Mouse (Mus musculus): ENCODE measurements around the gene Smim14. TPM values are rescaled to one million over a fixed set of nuclear protein-coding genes. Genes with fewer than 3 reads are reported as not detected.

The Smim14 gene
- polyA plus RNA-seq, 1 experiment from 2014 or later = 141 TPM

DNA sequence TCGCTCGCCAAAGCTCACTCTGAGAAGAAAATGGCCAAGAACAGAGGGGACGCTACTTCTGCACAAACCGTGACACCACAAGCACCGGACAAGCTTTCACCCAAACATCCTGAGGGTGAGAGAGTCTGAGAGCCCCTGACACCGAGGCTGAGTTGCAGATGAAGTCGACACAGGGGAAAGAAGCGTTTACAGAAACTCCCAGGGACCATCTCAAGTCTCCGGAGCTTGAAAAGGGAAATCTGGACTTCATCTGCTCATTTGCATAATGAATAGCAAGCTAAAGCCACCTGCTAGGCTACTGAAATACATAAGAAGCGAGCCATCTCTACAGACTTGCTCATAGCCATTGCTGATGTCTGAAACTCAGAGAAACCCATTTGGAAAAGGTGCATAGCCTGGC, 117.8 kb downstream of the Smim14 start:
- 87% methylated on average over 10 of the region's 10 CpGs for WGBS
- no peak for ATAC-seq (replicated peaks; ENCODE audit: extremely low read depth, insufficient read depth, low FRiP score)
- Histone ChIP-seq H3K36me3 (ENCODE audit: control insufficient read depth, insufficient read depth) (peaks cover 45% of the 10 kb centered on the region), H3K4me2 (ENCODE audit: low read depth, low read length) (no peak overlapping the region), H3K9me3 (replicated peaks; ENCODE audit: control insufficient read depth, low read length) (no peaks in the 10 kb centered on the region), H3K4me1 (ENCODE audit: control insufficient read depth, insufficient read depth, low read length) (peaks cover 19% of the 10 kb centered on the region), H3K4me3 (ENCODE audit: low read length) (no peak overlapping the region), H3K27ac (ENCODE audit: low read length) (no peak overlapping the region), H3K9ac (ENCODE audit: low read length) (no peak overlapping the region), H3K27me3 (ENCODE audit: control insufficient read depth, insufficient read depth, low read length) (no peaks in the 10 kb centered on the region)

DNA sequence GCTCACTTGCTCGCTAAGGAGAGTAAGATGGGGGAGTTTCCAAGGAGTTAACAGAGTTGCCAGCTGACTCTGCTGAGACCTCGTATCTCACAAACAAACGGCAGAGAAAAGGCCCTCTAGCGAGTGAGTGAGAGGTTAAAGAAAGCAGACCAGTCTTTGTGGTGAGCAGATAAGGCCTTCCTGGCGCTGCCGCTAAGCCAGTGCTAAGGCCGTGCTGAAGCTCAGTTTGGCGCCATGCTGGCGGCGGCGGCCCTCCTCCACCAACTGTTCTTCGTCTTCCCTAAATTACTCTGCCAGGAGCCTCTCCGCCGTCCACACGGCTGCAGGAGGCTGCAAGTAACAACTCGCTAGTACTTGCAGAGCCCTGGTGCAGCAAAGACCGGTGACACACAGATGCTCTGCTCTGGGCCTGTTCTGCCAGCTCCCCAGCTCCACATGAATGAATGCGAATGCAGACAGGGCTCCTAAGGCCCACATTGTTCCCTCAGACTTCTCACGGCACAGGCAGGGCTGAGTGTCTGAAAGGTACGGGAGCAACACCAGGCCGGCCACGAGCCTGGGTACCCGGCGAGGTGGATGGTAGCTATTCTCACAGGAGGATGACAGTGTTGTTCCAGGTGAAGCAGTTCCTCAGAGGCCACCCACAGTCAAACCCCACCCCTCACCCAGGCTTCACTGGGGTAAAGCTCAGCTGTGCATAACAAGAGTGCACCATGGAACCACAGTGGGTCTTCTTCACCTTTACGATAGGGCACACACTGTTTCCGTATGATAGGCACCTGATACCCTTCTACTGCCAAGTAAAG, 121.1 kb downstream of the Smim14 start:
- 13% methylated on average over 26 of the region's 26 CpGs for WGBS
- peak overlapping the region; percentile 3 for H3K4me3 ChIP-seq (ENCODE audit: low read length)
- H3K36me3 ChIP-seq (ENCODE audit: control insufficient read depth, insufficient read depth) = peaks cover 23% of the 10 kb centered on the region
- no peaks in the 10 kb centered on the region for H3K27me3 ChIP-seq (ENCODE audit: control insufficient read depth, insufficient read depth, low read length)
- ATAC-seq (replicated peaks; ENCODE audit: extremely low read depth, insufficient read depth, low FRiP score) = peak; percentile 89
- peak overlapping the region; percentile 67 for H3K9ac ChIP-seq (ENCODE audit: low read length)
- H3K27ac ChIP-seq (ENCODE audit: low read length) = peak overlapping the region; percentile 93
- H3K4me1 ChIP-seq (ENCODE audit: control insufficient read depth, insufficient read depth, low read length) = peaks cover 21% of the 10 kb centered on the region
- H3K9me3 ChIP-seq (replicated peaks; ENCODE audit: control insufficient read depth, low read length) = no peaks in the 10 kb centered on the region
- H3K4me2 ChIP-seq (ENCODE audit: low read depth, low read length) = peak overlapping the region; percentile 54

DNA sequence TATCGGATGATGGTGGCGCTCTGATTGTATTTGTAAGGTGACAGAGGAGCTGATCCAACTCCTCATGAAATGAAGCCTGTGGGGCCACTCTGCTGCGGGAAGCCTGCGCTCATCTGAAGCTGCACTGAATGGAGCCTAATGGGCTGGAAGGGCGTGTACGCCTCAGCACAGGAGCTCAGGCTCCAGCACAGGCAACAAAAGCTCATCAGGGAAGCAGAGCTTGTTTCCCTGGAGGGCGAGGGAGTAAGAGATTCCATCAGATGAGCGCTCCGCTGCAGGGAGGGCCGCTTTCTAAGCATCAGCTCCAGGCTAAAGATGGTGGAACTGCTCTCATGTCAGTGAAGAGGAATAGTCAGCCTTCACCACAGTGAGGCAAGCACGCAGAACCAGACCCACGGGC, 129.0 kb downstream of the Smim14 start:
- 0 out of 2 replicates have a peak overlapping the region, but pooled peaks have one; percentile 5 for H3K9ac ChIP-seq (ENCODE audit: low read length)
- H3K9me3 ChIP-seq (replicated peaks; ENCODE audit: control insufficient read depth, low read length) = no peaks in the 10 kb centered on the region
- no peak for ATAC-seq (replicated peaks; ENCODE audit: extremely low read depth, insufficient read depth, low FRiP score)
- H3K4me2 ChIP-seq (ENCODE audit: low read depth, low read length) = no peak overlapping the region
- H3K27ac ChIP-seq (ENCODE audit: low read length) = no peak overlapping the region
- no peaks in the 10 kb centered on the region for H3K27me3 ChIP-seq (ENCODE audit: control insufficient read depth, insufficient read depth, low read length)
- WGBS = 70% methylated on average over 12 of the region's 12 CpGs
- no peaks in the 10 kb centered on the region for H3K4me1 ChIP-seq (ENCODE audit: control insufficient read depth, insufficient read depth, low read length)
- H3K36me3 ChIP-seq (ENCODE audit: control insufficient read depth, insufficient read depth) = peaks cover 23% of the 10 kb centered on the region
- H3K4me3 ChIP-seq (ENCODE audit: low read length) = no peak overlapping the region

DNA sequence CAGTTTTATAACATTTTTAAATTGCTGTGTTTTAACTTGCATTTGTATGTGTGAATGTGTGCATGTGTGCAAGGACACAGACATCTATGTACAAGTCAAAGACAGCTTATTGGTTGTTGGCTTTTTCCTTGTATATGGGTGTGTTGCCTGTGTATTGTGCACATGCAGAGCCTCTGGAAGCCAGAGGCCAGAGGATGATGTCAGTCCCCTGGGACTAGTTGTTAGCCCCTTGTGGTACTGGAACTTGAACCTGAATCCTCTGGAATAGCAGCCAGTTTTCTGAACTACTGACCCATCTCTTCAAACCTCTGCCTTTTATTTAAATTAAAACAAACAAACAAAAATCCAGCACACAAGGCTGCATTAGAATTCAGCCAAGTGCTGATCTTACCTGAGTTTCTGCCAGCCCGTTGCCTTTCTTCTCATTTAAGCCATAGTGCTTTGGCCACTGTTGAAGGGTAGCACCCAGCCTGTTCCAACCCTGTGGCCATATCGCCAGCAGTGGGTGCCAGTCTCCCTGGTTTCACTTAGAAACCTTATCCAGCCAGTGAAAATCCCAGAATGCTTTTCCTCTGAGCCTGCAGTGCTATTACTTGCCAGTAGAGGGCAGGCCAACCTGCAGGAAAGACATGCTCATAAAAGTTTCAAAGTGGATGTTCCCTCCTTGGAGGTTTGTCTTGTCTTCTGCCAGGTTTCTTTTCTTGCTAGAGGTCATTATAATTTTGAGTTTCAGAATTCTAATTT, 135.6 kb downstream of the Smim14 start:
- Histone ChIP-seq H3K27ac (ENCODE audit: low read length) (no peak overlapping the region), H3K9me3 (replicated peaks; ENCODE audit: control insufficient read depth, low read length) (no peaks in the 10 kb centered on the region), H3K27me3 (ENCODE audit: control insufficient read depth, insufficient read depth, low read length) (no peaks in the 10 kb centered on the region), H3K9ac (ENCODE audit: low read length) (no peak overlapping the region), H3K4me3 (ENCODE audit: low read length) (no peak overlapping the region), H3K4me2 (ENCODE audit: low read depth, low read length) (no peak overlapping the region), H3K36me3 (ENCODE audit: control insufficient read depth, insufficient read depth) (peaks cover 34% of the 10 kb centered on the region), H3K4me1 (ENCODE audit: control insufficient read depth, insufficient read depth, low read length) (no peaks in the 10 kb centered on the region)
- ATAC-seq (replicated peaks; ENCODE audit: extremely low read depth, insufficient read depth, low FRiP score) = no peak; the same call in 1 of the 2 replicates
- 21% methylated on average over 2 of the region's 2 CpGs for WGBS

Other genes starting within 250 kb of the Smim14 start
- gene Rfc1, start 201.5 kb downstream of the Smim14 start, polyA plus RNA-seq (2015; fragmentation: Nextera tagmentation; extraction: Ambion mirVana) = 50.1 and 55.2 TPM in 2 replicates
- not detected in 2 replicates for gene Klb, start 188.9 kb downstream of the Smim14 start, polyA plus RNA-seq (2015; fragmentation: Nextera tagmentation; extraction: Ambion mirVana)
- gene Rpl9, start 145.7 kb downstream of the Smim14 start, polyA plus RNA-seq (2015; fragmentation: Nextera tagmentation; extraction: Ambion mirVana) = 586 and 596 TPM in 2 replicates
- 59.8 and 60.9 TPM in 2 replicates for gene Lias, start 145.7 kb downstream of the Smim14 start, polyA plus RNA-seq (2015; fragmentation: Nextera tagmentation; extraction: Ambion mirVana)
- gene Ugdh, start 101.2 kb downstream of the Smim14 start, polyA plus RNA-seq (2015; fragmentation: Nextera tagmentation; extraction: Ambion mirVana) = 58.9 and 65.3 TPM in 2 replicates
- 0.91 and 2.3 TPM in 2 replicates for gene Gm43552, start 44.4 kb downstream of the Smim14 start, polyA plus RNA-seq (2015; fragmentation: Nextera tagmentation; extraction: Ambion mirVana)
- 117 and 132 TPM in 2 replicates for gene Ube2k, start within 50 bp of the Smim14 start, polyA plus RNA-seq (2015; fragmentation: Nextera tagmentation; extraction: Ambion mirVana)
- 32.3 and 32.6 TPM in 2 replicates for gene Pds5a, start 161.1 kb upstream of the Smim14 start, polyA plus RNA-seq (2015; fragmentation: Nextera tagmentation; extraction: Ambion mirVana)
- gene N4bp2, start 226.3 kb upstream of the Smim14 start, polyA plus RNA-seq (2015; fragmentation: Nextera tagmentation; extraction: Ambion mirVana) = 10.5 and 10.8 TPM in 2 replicates